Mouse (Mus musculus) neural tube, embryonic 12.5 days (tissue): Measurements from ENCODE around the gene Cutc. TPM values are rescaled to one million over a fixed set of nuclear protein-coding genes. Genes with fewer than 3 reads are reported as not detected.

ENCODE experiments used
- ATAC-seq: fragments of 200-750 bp; cut with Nextera tagmentation; 2 replicates; pipeline ENCODE4 v1.8.0; 2017; ENCODE audit warnings: low read depth, mild to moderate bottlenecking, moderate TSS enrichment, moderate library complexity; ENCODE audit not compliant: low FRiP score
- H3K27ac ChIP-seq: fragments of 300-500 bp; sonication (generic); 2 replicates; pipeline ENCODE4 v1.5.1; 2016
- H3K27me3 ChIP-seq: fragments of 300-500 bp; sonication (generic); replicated peaks from 2 replicates; pipeline ENCODE4 v1.6.1; 2016; ENCODE audit warnings: mild to moderate bottlenecking
- H3K36me3 ChIP-seq: fragments of 300-500 bp; sonication (generic); 2 replicates; pipeline ENCODE4 v1.6.1; 2016; ENCODE audit warnings: mild to moderate bottlenecking
- H3K4me1 ChIP-seq: fragments of 300-500 bp; sonication (generic); 2 replicates; pipeline ENCODE4 v1.6.1; 2016
- H3K4me2 ChIP-seq: fragments of 300-500 bp; sonication (generic); replicated peaks from 2 replicates; pipeline ENCODE4 v1.6.1; 2016; ENCODE audit warnings: mild to moderate bottlenecking
- H3K4me3 ChIP-seq: fragments of 300-500 bp; sonication (generic); 2 replicates; pipeline ENCODE4 v1.5.1; 2016
- H3K9ac ChIP-seq: fragments of 300-500 bp; sonication (generic); 2 replicates; pipeline ENCODE4 v1.6.1; 2016; ENCODE audit warnings: mild to moderate bottlenecking
- H3K9me3 ChIP-seq: fragments of 300-500 bp; sonication (generic); 2 replicates; pipeline ENCODE4 v1.6.1; 2016; ENCODE audit warnings: mild to moderate bottlenecking
- WGBS: fragments of 180-500 bp; shearing (Covaris S2); methylation state at CpG from one replicate; pipeline ENCODE4 v1.1.7; 2016; 5-methylcytosine and 5-hydroxymethylcytosine counted together
- polyA plus RNA-seq: library from polyadenylated mRNA; unstranded; fragments of >200 nt; fragmentation: Nextera tagmentation; extraction: Ambion mirVana; gene quantifications from 2 replicates; pipeline ENCODE4 v1.2.1, GENCODE M21; 2016

The Cutc gene
- polyA plus RNA-seq, 1 experiment from 2014 or later, result 10.2 TPM

GRCm38 (mm10) chr19:43813315-43813714, 60.5 kb downstream of the Cutc start:
- WGBS, result 92% methylated on average over 10 of the region's 10 CpGs
- Histone ChIP-seq H3K4me3 (no peak overlapping the region), H3K9me3 (no peaks in the 10 kb centered on the region), H3K4me2 (no peak overlapping the region), H3K36me3 (no peaks in the 10 kb centered on the region), H3K27ac (no peak overlapping the region), H3K4me1 (no peaks in the 10 kb centered on the region), H3K27me3 (no peaks in the 10 kb centered on the region), H3K9ac (no peak overlapping the region)
- ATAC-seq, result no peak

DNA sequence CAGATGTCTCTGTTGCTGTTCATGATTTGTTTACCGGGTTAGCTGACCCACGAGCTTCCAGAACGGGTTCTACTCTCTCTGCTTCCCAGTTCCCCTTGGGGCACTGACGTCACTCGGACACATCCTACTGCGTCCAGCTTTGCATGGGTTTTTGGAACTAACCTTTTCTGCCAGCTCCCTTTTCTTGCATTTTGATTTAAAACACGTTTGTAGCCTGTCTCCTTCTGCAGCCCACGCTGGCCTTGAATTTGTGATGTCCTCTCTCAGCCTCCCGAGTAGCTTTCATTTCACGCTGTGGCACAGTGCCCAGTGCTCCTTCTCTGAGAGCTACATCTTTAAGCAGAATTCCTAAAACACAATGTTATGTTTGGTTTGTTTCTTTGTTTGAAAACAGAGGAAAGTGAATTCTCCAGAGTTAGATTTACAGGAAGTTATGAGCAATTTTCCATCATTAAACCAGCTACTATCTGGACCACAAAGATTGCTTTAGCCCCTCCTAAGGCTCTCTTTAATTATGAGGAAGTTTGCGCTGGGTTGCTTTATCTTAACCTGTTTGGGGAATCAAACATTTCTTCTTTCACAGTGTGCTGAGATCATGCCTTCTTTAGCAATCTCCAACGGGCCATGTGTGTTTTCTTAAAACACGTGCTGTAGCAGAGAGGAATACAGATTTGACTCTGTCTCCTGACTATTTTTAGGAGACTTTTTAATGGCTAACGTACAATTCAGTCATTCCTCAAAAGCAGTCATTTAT, 63.0 kb downstream of the Cutc start:
- Histone ChIP-seq H3K27ac (no peak overlapping the region), H3K9ac (no peak overlapping the region), H3K27me3 (no peaks in the 10 kb centered on the region), H3K4me2 (no peak overlapping the region), H3K4me1 (no peaks in the 10 kb centered on the region), H3K4me3 (no peak overlapping the region), H3K9me3 (no peaks in the 10 kb centered on the region), H3K36me3 (no peaks in the 10 kb centered on the region)
- 80% methylated on average over 14 of the region's 14 CpGs for WGBS
- no peak for ATAC-seq

Other genes starting within 250 kb of the Cutc start
- gene Got1, start 228.4 kb upstream of the Cutc start, polyA plus RNA-seq, result 67.8 and 69.7 TPM in 2 replicates
- not detected in 2 replicates for gene Nkx2-3, start 140.7 kb upstream of the Cutc start, polyA plus RNA-seq
- gene Slc25a28, start 78.1 kb upstream of the Cutc start, polyA plus RNA-seq, result 15.7 and 17.4 TPM in 2 replicates
- gene Entpd7, start 63.3 kb upstream of the Cutc start, polyA plus RNA-seq, result 12.2 TPM in 2 replicates
- 13.0 and 14.0 TPM in 2 replicates for gene Cox15, start within 50 bp of the Cutc start, polyA plus RNA-seq
- gene Abcc2, start 29.2 kb downstream of the Cutc start, polyA plus RNA-seq, result 0.08 and 0.09 TPM in 2 replicates
- gene Dnmbp, start 187.2 kb downstream of the Cutc start, polyA plus RNA-seq, result 14.6 and 14.8 TPM in 2 replicates
- gene Cpn1, start 233.6 kb downstream of the Cutc start, polyA plus RNA-seq, result 0.30 and 0.47 TPM in 2 replicates